Mouse (Mus musculus) heart, adult 2 months (tissue): ENCODE results near the gene Thbd. TPM values are rescaled to one million over a fixed set of nuclear protein-coding genes. Genes with fewer than 3 reads are reported as not detected.

Source experiments
- DNase-seq, 2 experiments: peaks; one replicate each; pipeline ENCODE4 v3.0.0; 2021
- H3K27ac ChIP-seq: fragments of 200-600 bp; 2 replicates; pipeline ENCODE4 v1.8.1; 2022
- H3K27me3 ChIP-seq: fragments of 200-500 bp; 2 replicates; pipeline ENCODE4 v1.6.1; 2012; ENCODE audit warnings: mild to moderate bottlenecking, low read length, inconsistent platforms, mixed read lengths; ENCODE audit not compliant: control insufficient read depth, insufficient read depth
- H3K36me3 ChIP-seq: fragments of 200-500 bp; 2 replicates; pipeline ENCODE4 v1.6.1; 2012; ENCODE audit warnings: low read length, inconsistent platforms; ENCODE audit not compliant: control insufficient read depth, insufficient read depth
- H3K4me1 ChIP-seq: fragments of 200-500 bp; 2 replicates; pipeline ENCODE4 v1.6.1; 2011; ENCODE audit warnings: low read length; ENCODE audit not compliant: control insufficient read depth, insufficient read depth
- H3K4me3 ChIP-seq: fragments of 200-600 bp; 2 replicates; pipeline ENCODE4 v1.8.1; 2022
- H3K79me2 ChIP-seq: fragments of 200-500 bp; replicated peaks from 2 replicates; pipeline ENCODE4 v1.6.1; 2012; ENCODE audit warnings: mild to moderate bottlenecking, inconsistent platforms, low read length, moderate library complexity, mixed read lengths; ENCODE audit not compliant: control insufficient read depth, insufficient read depth
- H3K9ac ChIP-seq: fragments of 200-500 bp; 2 replicates; pipeline ENCODE4 v1.6.1; 2012; ENCODE audit warnings: low read depth, mild to moderate bottlenecking, control low read depth, inconsistent platforms, low read length, mixed read lengths
- CTCF ChIP-seq: fragments of 200-600 bp; IDR thresholded peaks from 2 replicates; pipeline ENCODE4 v1.8.1; 2022; ENCODE audit warnings: antibody characterized with exemption, mild to moderate bottlenecking, moderate library complexity
- EP300 ChIP-seq: fragments of 200-500 bp; IDR thresholded peaks from 2 replicates; pipeline ENCODE4 v1.6.1; 2011; ENCODE audit warnings: low read depth, low read length, control low read depth; ENCODE audit not compliant: insufficient read depth
- POLR2A ChIP-seq: fragments of 200-500 bp; IDR thresholded peaks from 2 replicates; pipeline ENCODE4 v1.6.1; 2011; ENCODE audit warnings: mild to moderate bottlenecking, low read depth, low read length, control low read depth; ENCODE audit not compliant: insufficient read depth
- WGBS: fragments of 180-500 bp; shearing (Covaris S2); methylation state at CpG from one replicate; pipeline ENCODE4 v1.1.7; 2018; 5-methylcytosine and 5-hydroxymethylcytosine counted together
- intact Hi-C: fragments of 180-260 bp; cut with DNase I; formaldehyde crosslinking; loops from one replicate; pipeline ENCODE4 v1.15.1; 2025
- polyA plus RNA-seq: library from polyadenylated mRNA; depleted of rRNA; stranded (reverse); fragments of >200 nt; gene quantifications from 2 replicates; pipeline ENCODE4 v1.2.3, GENCODE M21; 2012
- total RNA-seq, 2 experiments: library from RNA; stranded (reverse); gene quantifications; 2 replicates each; pipeline ENCODE4 v1.2.3; 2021

Thbd gene
- total and polyA plus RNA-seq, 3 experiments: 38.9 to 47.8 (median 41.7) TPM

GRCm38 (mm10) chr2:148393149-148393548 is 14.8 kb downstream of the Thbd start:
- Histone ChIP-seq H3K79me2 (no peaks in the 10 kb centered on the region), H3K27me3 (no peaks in the 10 kb centered on the region; the same call in 1 of the 2 replicates), H3K4me1 (peaks cover 16% of the 10 kb centered on the region), H3K36me3 (peaks cover 6% of the 10 kb centered on the region), H3K9ac (no peak overlapping the region), H3K4me3 (no peak overlapping the region), H3K27ac (no peak overlapping the region)
- no peak for DNase-seq
- 46% methylated on average over 1 of the region's 1 CpGs for WGBS
- TF ChIP-seq CTCF: no peak
- TF ChIP-seq POLR2A: no peak
- no peak for TF ChIP-seq EP300
- intact Hi-C loops: no loop called here

- WGBS: 59% methylated on average over 6 of the region's 6 CpGs
- peaks cover 2% of the 10 kb centered on the region; the same call in 1 of the 2 replicates for H3K36me3 ChIP-seq
- H3K4me3 ChIP-seq: no peak overlapping the region
- intact Hi-C loops: no loop called here
- 0 out of 2 replicates have a peak overlapping the region, but pooled peaks have one; percentile 12 for H3K27ac ChIP-seq
- no peaks in the 10 kb centered on the region for H3K79me2 ChIP-seq
- no peaks in the 10 kb centered on the region for H3K27me3 ChIP-seq
- no peak for DNase-seq
- TF ChIP-seq EP300 (no peak), CTCF (no peak), POLR2A (no peak)
- H3K4me1 ChIP-seq: peaks cover under 1% of the 10 kb centered on the region; the same call in 1 of the 2 replicates
- H3K9ac ChIP-seq: no peak overlapping the region
Observed at GRCm38 (mm10) chr2:148387652-148388581, 20.1 kb downstream of the Thbd start.

GRCm38 (mm10) chr2:148386927-148387326 is 21.1 kb downstream of the Thbd start:
- H3K27ac ChIP-seq: no peak overlapping the region
- DNase-seq: no peak
- WGBS: 97% methylated on average over 2 of the region's 2 CpGs
- H3K27me3 ChIP-seq: no peaks in the 10 kb centered on the region
- peaks cover 2% of the 10 kb centered on the region; the same call in 1 of the 2 replicates for H3K36me3 ChIP-seq
- no peak overlapping the region for H3K4me3 ChIP-seq
- peaks cover 1% of the 10 kb centered on the region; the same call in 1 of the 2 replicates for H3K4me1 ChIP-seq
- intact Hi-C loops: no loop called here
- H3K9ac ChIP-seq: no peak overlapping the region
- no peak for TF ChIP-seq EP300
- no peak for TF ChIP-seq POLR2A
- TF ChIP-seq CTCF: no peak
- H3K79me2 ChIP-seq: no peaks in the 10 kb centered on the region

- H3K4me3 ChIP-seq: no peak overlapping the region
- DNase-seq: no peak
- 93% methylated on average over 3 of the region's 3 CpGs for WGBS
Observed at GRCm38 (mm10) chr2:148386476-148386875, 21.5 kb downstream of the Thbd start.

GRCm38 (mm10) chr2:148381076-148381475 is 26.9 kb downstream of the Thbd start:
- TF ChIP-seq EP300 (no peak), POLR2A (no peak), CTCF (no peak)
- no peak overlapping the region for H3K9ac ChIP-seq
- no peaks in the 10 kb centered on the region for H3K79me2 ChIP-seq
- H3K36me3 ChIP-seq: peaks cover 8% of the 10 kb centered on the region
- H3K27ac ChIP-seq: no peak overlapping the region
- H3K27me3 ChIP-seq: no peaks in the 10 kb centered on the region
- no peak for DNase-seq
- H3K4me1 ChIP-seq: peaks cover 5% of the 10 kb centered on the region
- no peak overlapping the region for H3K4me3 ChIP-seq
- intact Hi-C loops: no loop called here
- 95% methylated on average over 2 of the region's 2 CpGs for WGBS

More at GRCm38 (mm10) chr2:148386476-148386875, 21.5 kb downstream of the Thbd start:
- H3K9ac ChIP-seq: no peak overlapping the region
- no peaks in the 10 kb centered on the region for H3K79me2 ChIP-seq
- H3K36me3 ChIP-seq: peaks cover 2% of the 10 kb centered on the region; the same call in 1 of the 2 replicates
- no peaks in the 10 kb centered on the region for H3K27me3 ChIP-seq
- intact Hi-C loops: no loop called here
- peaks cover 1% of the 10 kb centered on the region; the same call in 1 of the 2 replicates for H3K4me1 ChIP-seq
- H3K27ac ChIP-seq: no peak overlapping the region
- TF ChIP-seq EP300: no peak
- no peak for TF ChIP-seq CTCF
- TF ChIP-seq POLR2A: no peak

GRCm38 (mm10) chr2:148379899-148380413 is 28.0 kb downstream of the Thbd start:
- Histone ChIP-seq H3K4me3 (no peak overlapping the region), H3K36me3 (peaks cover 8% of the 10 kb centered on the region), H3K27me3 (no peaks in the 10 kb centered on the region), H3K4me1 (peaks cover 5% of the 10 kb centered on the region), H3K27ac (peak overlapping the region; percentile 48; the same call in 1 of the 2 replicates), H3K9ac (no peak overlapping the region), H3K79me2 (no peaks in the 10 kb centered on the region)
- 33% methylated on average over 1 of the region's 1 CpGs for WGBS
- TF ChIP-seq EP300 (no peak), POLR2A (no peak), CTCF (0 out of 2 replicates have a peak, but pooled peaks have one; percentile 4)
- intact Hi-C loops: no loop called here
- DNase-seq: no peak
